Mouse (Mus musculus) liver, postnatal 0 days (tissue): ENCODE measurements around the gene Irak3.

Experiments used
- CTCF ChIP-seq: sonication (generic); IDR thresholded peaks from 2 replicates; pipeline ENCODE4 v1.5.1; 2016; ENCODE audit warnings: antibody characterized with exemption, low read depth
- EP300 ChIP-seq: IDR thresholded peaks from 2 replicates; pipeline ENCODE4 v1.6.1; 2016; ENCODE audit warnings: antibody characterized with exemption, low read depth, mild to moderate bottlenecking

GRCm38 (mm10) chr10:120125465-120125857 lies 76.5 kb downstream of the Irak3 start:
- TF ChIP-seq CTCF (no peak), EP300 (no peak)
